Mouse (Mus musculus) right cerebral cortex, postnatal 4 days (tissue): ENCODE measurements around the gene Tmem268.

Experiments
- DNase-seq: peaks from one replicate; pipeline ENCODE4 v3.0.0-alpha.2; 2022

Gene Tmem268

GRCm38 (mm10) chr4:63604945-63605344 is 46.4 kb downstream of the Tmem268 start, which contains the start of gene Gm11213:
TSS of gene Gm11213 (minus strand) at chr4:63605261.
- DNase-seq: no peak

GRCm38 (mm10) chr4:63605545-63605944 is 47.0 kb downstream of the Tmem268 start:
- no peak for DNase-seq

GRCm38 (mm10) chr4:63605968-63606367 is 47.4 kb downstream of the Tmem268 start:
- no peak for DNase-seq

DNA sequence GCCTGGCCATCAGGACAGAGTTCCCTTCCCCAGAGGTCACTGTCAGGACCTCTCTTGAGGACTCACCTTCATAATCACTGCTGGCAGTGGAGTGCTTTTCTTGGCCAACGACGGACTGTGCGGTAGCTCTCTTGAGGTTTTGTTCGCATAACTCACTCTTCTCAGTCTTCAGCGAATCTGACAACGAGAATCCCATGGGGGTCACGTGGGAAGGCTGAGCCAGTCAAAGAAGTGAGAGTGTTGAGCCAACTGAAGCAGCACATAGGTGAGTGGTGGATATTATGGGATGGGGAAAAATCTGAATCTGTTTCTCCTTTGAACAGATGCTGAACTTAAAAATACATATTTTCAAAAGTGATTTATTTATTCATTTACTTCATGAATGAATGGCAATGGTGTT is 49.8 kb downstream of the Tmem268 start:
- no peak for DNase-seq

DNA sequence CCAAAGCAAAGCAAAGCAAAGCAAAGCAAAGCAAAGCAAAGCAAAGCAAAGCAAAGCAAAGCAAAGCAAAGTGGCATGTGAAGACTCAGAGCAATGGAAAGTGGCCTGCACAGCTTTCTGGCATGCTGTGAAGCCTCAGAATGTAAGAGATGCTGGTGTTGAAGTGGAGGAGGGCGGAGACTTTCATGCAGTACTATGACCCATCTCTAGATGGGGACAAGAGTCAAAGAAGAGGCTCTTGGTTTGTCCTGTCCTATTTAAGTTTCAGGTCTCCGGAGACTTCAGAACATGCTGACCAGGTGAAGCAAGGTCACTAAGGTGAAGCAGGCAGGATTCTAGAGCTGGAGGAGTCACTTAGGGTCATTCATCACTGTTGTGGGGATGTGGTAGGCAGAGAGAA is 63.3 kb downstream of the Tmem268 start:
- no peak for DNase-seq

DNA sequence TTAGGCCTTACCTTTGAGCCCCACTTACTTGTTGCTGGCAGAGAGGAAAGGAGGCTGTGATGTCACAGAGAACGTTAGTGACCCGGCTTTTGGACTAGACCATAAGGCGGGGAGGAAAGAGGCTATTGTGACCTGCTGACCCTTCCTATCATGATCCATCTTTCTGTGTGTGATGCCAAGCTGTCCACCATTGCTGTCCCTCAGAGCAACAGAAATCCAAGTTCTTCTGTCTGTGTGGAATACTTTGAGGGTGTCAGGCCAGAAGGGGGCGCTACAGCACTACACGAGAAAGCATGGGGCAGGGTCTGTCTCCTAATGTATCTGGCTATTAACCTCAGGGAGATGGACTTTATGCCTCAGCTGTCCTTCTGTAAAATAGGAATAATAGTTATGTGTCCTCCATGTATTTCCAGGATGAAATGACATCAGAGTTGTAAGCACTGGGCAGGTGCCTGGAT is 63.8 kb downstream of the Tmem268 start, which contains the start of gene Tex48:
Gene Tex48 (minus strand): TSS at position 51 of the 458 bp plus-strand sequence.
- peak; percentile 15 for DNase-seq

- DNase-seq: no peak
These were observed 67.0 kb downstream of the Tmem268 start for GRCm38 (mm10) chr4:63625563-63626080.

GRCm38 (mm10) chr4:63627111-63627510 is 68.5 kb downstream of the Tmem268 start:
- no peak for DNase-seq

DNA sequence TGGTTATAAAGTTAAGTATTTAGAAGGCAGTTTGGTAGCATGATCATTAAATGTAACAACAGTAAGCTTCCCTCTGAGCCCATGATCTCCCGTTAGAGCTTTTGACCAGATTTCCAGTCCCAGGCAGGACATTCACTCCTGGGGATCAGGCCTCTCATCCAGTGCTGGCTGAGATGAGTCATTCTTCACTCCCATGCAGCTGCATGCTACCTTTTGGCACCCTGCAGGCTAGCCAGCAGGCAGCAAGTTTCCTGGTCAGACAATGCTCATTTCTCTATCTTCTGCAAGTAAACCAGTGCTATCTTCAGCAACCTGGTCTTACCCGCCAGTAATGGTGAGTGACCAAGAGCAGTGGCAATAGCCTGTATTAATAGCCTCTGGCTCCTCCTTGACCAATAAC is 74.6 kb downstream of the Tmem268 start:
- DNase-seq: no peak
